Mouse (Mus musculus) left cerebral cortex, postnatal 36 days (tissue): ENCODE measurements around the gene Amigo1. TPM values are rescaled to one million over a fixed set of nuclear protein-coding genes. Genes with fewer than 3 reads are reported as not detected.

ENCODE experiments used
- DNase-seq, 2 experiments: peaks; one replicate each; pipeline ENCODE4 v3.0.0; 2021 to 2022; ENCODE audit warnings: low spot score in 2 of 2, mixed read lengths in 1 of 2
- intact Hi-C: fragments of 180-260 bp; cut with DNase I; formaldehyde crosslinking; loops from one replicate; pipeline ENCODE4 v1.15.1; 2025
- total RNA-seq, 2 experiments: library from RNA; stranded (reverse); gene quantifications; 2 replicates each; pipeline ENCODE4 v1.2.3; 2021

Amigo1 gene
- total RNA-seq, 2 experiments from 2014 or later: 71.3 to 78.0 TPM

DNA sequence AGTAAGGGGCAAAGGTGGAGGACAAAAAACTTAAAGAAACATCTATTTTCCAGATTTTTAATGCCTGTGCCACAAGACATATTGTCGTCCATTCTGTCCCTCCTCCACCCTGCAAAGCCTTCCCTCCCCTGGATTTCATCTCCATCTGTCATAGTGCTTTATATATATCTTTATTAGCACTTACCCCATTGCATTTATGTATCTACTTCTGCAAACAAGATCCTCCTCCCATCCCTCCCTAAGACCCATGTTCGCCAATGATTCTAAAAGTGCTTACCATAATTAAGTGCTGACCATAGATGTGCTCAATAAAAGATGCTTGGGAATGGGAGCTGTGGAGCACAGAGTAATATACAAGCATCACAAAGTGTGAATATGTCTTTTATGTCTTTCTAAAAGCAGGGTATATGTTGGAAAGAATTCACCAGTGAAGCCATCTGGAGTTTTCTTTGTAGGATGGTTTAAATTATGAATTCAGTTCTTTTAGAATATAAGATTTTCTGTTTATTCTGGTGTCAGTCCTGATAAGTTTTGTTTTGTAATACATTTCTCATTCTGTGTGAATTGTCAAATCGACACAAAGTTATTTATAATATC is 55.2 kb downstream of the Amigo1 start:
- DNase-seq: no peak
- intact Hi-C loops: no loop called here

Other genes with a start within 250 kb of the Amigo1 start
- gene Gstm6, start 242.6 kb upstream of the Amigo1 start, total RNA-seq: 1 to 10 TPM; 4.0 to 4.7 TPM
- not detected for gene Gstm3, start 217.1 kb upstream of the Amigo1 start, total RNA-seq
- 1 to 10 TPM; 2.6 to 2.9 TPM for gene Gstm2, start 199.9 kb upstream of the Amigo1 start, total RNA-seq
- 100 to 1,000 TPM; 237 to 250 TPM for gene Gstm1, start 168.4 kb upstream of the Amigo1 start, total RNA-seq
- gene Gstm4, start 141.4 kb upstream of the Amigo1 start, total RNA-seq: 10 to 100 TPM in 1 of 2 experiments, 1 to 10 TPM in 1; 7.8 to 11.8 TPM
- gene Ampd2, start 99.7 kb upstream of the Amigo1 start, total RNA-seq: 10 to 100 TPM; 48.9 to 52.9 TPM
- gene Gnat2, start 93.5 kb upstream of the Amigo1 start, total RNA-seq: not detected
- gene Gnai3, start 40.2 kb upstream of the Amigo1 start, total RNA-seq: 10 to 100 TPM; 26.9 to 27.0 TPM
- 10 to 100 TPM; 18.1 to 19.1 TPM for gene Gpr61, start 31.5 kb upstream of the Amigo1 start, total RNA-seq
- gene Cyb561d1, start 14.9 kb downstream of the Amigo1 start, total RNA-seq: 10 to 100 TPM; 15.0 to 21.4 TPM
- gene Atxn7l2, start 24.6 kb downstream of the Amigo1 start, total RNA-seq: 10 to 100 TPM; 20.5 to 32.5 TPM
- 1 to 10 TPM; 1.0 to 1.9 TPM for gene Sypl2, start 40.3 kb downstream of the Amigo1 start, total RNA-seq
- gene Psma5, start 70.6 kb downstream of the Amigo1 start, total RNA-seq: 10 to 100 TPM; 68.7 to 77.3 TPM
- 100 to 1,000 TPM; 299 to 314 TPM for gene Sort1, start 97.7 kb downstream of the Amigo1 start, total RNA-seq
- gene Mybphl, start 178.6 kb downstream of the Amigo1 start, total RNA-seq: under 1 TPM in 1 of 2 experiments, not detected in 1; 0.25 TPM
- 10 to 100 TPM; 12.9 to 18.3 TPM for gene Psrc1, start 197.5 kb downstream of the Amigo1 start, total RNA-seq
- gene Celsr2, start 229.2 kb downstream of the Amigo1 start, total RNA-seq: 100 to 1,000 TPM; 168 to 174 TPM